Mouse (Mus musculus) CH12.LX (cell line): ENCODE data around the gene Myo15b. TPM values are rescaled to one million over a fixed set of nuclear protein-coding genes. Genes with fewer than 3 reads are reported as not detected.

Source experiments
- DNase-seq: peaks from one replicate; pipeline ENCODE4 v3.0.0-alpha.2; 2013; ENCODE audit errors: extremely low read depth
- H3K27ac ChIP-seq: 2 replicates; pipeline ENCODE4 v1.5.1; 2012; ENCODE audit warnings: low read depth, mild to moderate bottlenecking, control low read depth, moderate library complexity; ENCODE audit not compliant: insufficient read depth
- H3K27me3 ChIP-seq: replicated peaks from 2 replicates; pipeline ENCODE3; 2012; ENCODE audit warnings: inconsistent platforms
- H3K36me3 ChIP-seq, 2 experiments: replicated peaks in 1 of 2; 2 replicates each; pipeline versions ENCODE3 to v1.6.1; 2012; ENCODE audit warnings: inconsistent platforms in 1 of 2, low read length in 1 of 2, mild to moderate bottlenecking in 1 of 2, mixed read lengths in 1 of 2, moderate library complexity in 1 of 2; ENCODE audit not compliant: control insufficient read depth in 1 of 2, insufficient read depth in 1 of 2
- H3K4me1 ChIP-seq, 2 experiments: 2 replicates each; pipeline ENCODE4 v1.6.1; 2012; ENCODE audit warnings: inconsistent platforms in 1 of 2, moderate library complexity in 1 of 2; ENCODE audit not compliant: insufficient read depth in 2 of 2, control insufficient read depth in 1 of 2
- H3K4me2 ChIP-seq: 2 replicates; pipeline ENCODE4 v1.6.1; 2012; ENCODE audit warnings: low read depth, mild to moderate bottlenecking, control low read depth; ENCODE audit not compliant: poor library complexity, insufficient read depth, severe bottlenecking
- H3K4me3 ChIP-seq, 3 experiments: fragments of 150-350 bp in 1 of 3; sonication (generic) in 1 of 3; replicated peaks in 1 of 3; 2 replicates each; pipeline versions ENCODE3 to v1.5.1; 2011 to 2012; ENCODE audit warnings: low read depth in 2 of 3, low read length in 2 of 3, mild to moderate bottlenecking in 2 of 3, moderate library complexity in 2 of 3, control low read depth in 1 of 3, improper control_type of control experiment in 1 of 3, inconsistent platforms in 1 of 3, mixed read lengths in 1 of 3; ENCODE audit not compliant: poor library complexity in 1 of 3
- H3K79me2 ChIP-seq: replicated peaks from 2 replicates; pipeline ENCODE4 v1.6.1; 2012; ENCODE audit warnings: mild to moderate bottlenecking, moderate library complexity; ENCODE audit not compliant: control insufficient read depth, poor library complexity, insufficient read depth, severe bottlenecking; ENCODE audit errors: extremely low read depth
- H3K9ac ChIP-seq: 2 replicates; pipeline ENCODE4 v1.6.1; 2012; ENCODE audit warnings: low read depth, mild to moderate bottlenecking, control low read depth, moderate library complexity; ENCODE audit not compliant: insufficient read depth
- H3K9me3 ChIP-seq: replicated peaks from 2 replicates; pipeline ENCODE3; 2012; ENCODE audit warnings: low read length, inconsistent platforms, mixed read lengths
- CHD2 ChIP-seq: IDR thresholded peaks from 2 replicates; pipeline ENCODE4 v1.6.1; 2011; ENCODE audit warnings: low read length, improper control_type of control experiment
- CTCF ChIP-seq, 2 experiments: IDR thresholded peaks in 1 of 2; conservative IDR thresholded peaks in 1 of 2; 2 replicates each; pipeline ENCODE4 v1.5.1; 2011 to 2012; ENCODE audit warnings: low read depth in 2 of 2, low read length in 2 of 2, improper control_type of control experiment in 1 of 2, inconsistent platforms in 1 of 2, mild to moderate bottlenecking in 1 of 2, moderate library complexity in 1 of 2
- E2F4 ChIP-seq: IDR thresholded peaks from 2 replicates; pipeline ENCODE4 v1.6.1; 2011; ENCODE audit warnings: low read depth, low read length, improper control_type of control experiment; ENCODE audit not compliant: insufficient replicate concordance
- ETS1 ChIP-seq: conservative IDR thresholded peaks from 2 replicates; pipeline ENCODE4 v1.6.1; 2012; ENCODE audit warnings: low read depth, mild to moderate bottlenecking, inconsistent platforms, low read length, improper control_type of control experiment, moderate library complexity
- GABPA ChIP-seq: IDR thresholded peaks from 2 replicates; pipeline ENCODE4 v1.6.1; 2012; ENCODE audit warnings: low read depth, low read length, improper control_type of control experiment, inconsistent platforms; ENCODE audit not compliant: insufficient replicate concordance
- IRF4 ChIP-seq: IDR thresholded peaks from 2 replicates; pipeline ENCODE4 v1.6.1; 2014; ENCODE audit warnings: low read depth, mild to moderate bottlenecking, inconsistent platforms, low read length, improper control_type of control experiment
- JUN ChIP-seq: IDR thresholded peaks from 2 replicates; pipeline ENCODE4 v1.6.1; 2011; ENCODE audit warnings: low read depth, mild to moderate bottlenecking, low read length, improper control_type of control experiment, moderate library complexity; ENCODE audit not compliant: insufficient read depth
- KAT2A ChIP-seq: IDR thresholded peaks from 2 replicates; pipeline ENCODE4 v1.6.1; 2012; ENCODE audit warnings: low read length, improper control_type of control experiment, inconsistent platforms; ENCODE audit not compliant: insufficient replicate concordance
- MAFK ChIP-seq: IDR thresholded peaks from 2 replicates; pipeline ENCODE4 v1.6.1; 2011; ENCODE audit warnings: low read length, improper control_type of control experiment; ENCODE audit not compliant: insufficient replicate concordance
- MAX ChIP-seq: IDR thresholded peaks from 2 replicates; pipeline ENCODE4 v1.6.1; 2011; ENCODE audit warnings: low read length, improper control_type of control experiment
- MEF2A ChIP-seq: IDR thresholded peaks from 2 replicates; pipeline ENCODE4 v1.6.1; 2014; ENCODE audit warnings: low read depth, mild to moderate bottlenecking, inconsistent platforms, low read length, improper control_type of control experiment, borderline replicate concordance
- MYC ChIP-seq: IDR thresholded peaks from 2 replicates; pipeline ENCODE4 v1.6.1; 2011; ENCODE audit warnings: low read depth, mild to moderate bottlenecking, improper control_type of control experiment, low read length
- NELFE ChIP-seq: IDR thresholded peaks from 2 replicates; pipeline ENCODE4 v1.6.1; 2011; ENCODE audit warnings: low read depth, low read length, improper control_type of control experiment
- PAX5 ChIP-seq: IDR thresholded peaks from 2 replicates; pipeline ENCODE4 v1.6.1; 2012; ENCODE audit warnings: low read length, inconsistent platforms, mixed read lengths
- POLR2A ChIP-seq: IDR thresholded peaks from 2 replicates; pipeline ENCODE4 v1.6.1; 2011; ENCODE audit warnings: low read depth, mild to moderate bottlenecking, improper control_type of control experiment, low read length
- RAD21 ChIP-seq: IDR thresholded peaks from 2 replicates; pipeline ENCODE4 v1.6.1; 2011; ENCODE audit warnings: low read depth, mild to moderate bottlenecking, low read length, improper control_type of control experiment, moderate library complexity
- RCOR1 ChIP-seq: conservative IDR thresholded peaks from 2 replicates; pipeline ENCODE4 v1.6.1; 2012; ENCODE audit warnings: low read depth, mild to moderate bottlenecking, inconsistent platforms, low read length, improper control_type of control experiment
- SIN3A ChIP-seq: IDR thresholded peaks from 2 replicates; pipeline ENCODE4 v1.6.1; 2012; ENCODE audit warnings: low read length, improper control_type of control experiment, inconsistent platforms
- TCF12 ChIP-seq: IDR thresholded peaks from 2 replicates; pipeline ENCODE4 v1.6.1; 2014; ENCODE audit warnings: low read depth, mild to moderate bottlenecking, inconsistent platforms, low read length, improper control_type of control experiment
- USF1 ChIP-seq: IDR thresholded peaks from 2 replicates; pipeline ENCODE4 v1.6.1; 2014; ENCODE audit warnings: low read depth, mild to moderate bottlenecking, inconsistent platforms, low read length, improper control_type of control experiment
- USF2 ChIP-seq: conservative IDR thresholded peaks from 2 replicates; pipeline ENCODE4 v1.6.1; 2011; ENCODE audit warnings: low read depth, low read length, improper control_type of control experiment
- ZMIZ1 ChIP-seq: IDR thresholded peaks from 2 replicates; pipeline ENCODE4 v1.6.1; 2012; ENCODE audit warnings: low read depth, mild to moderate bottlenecking, inconsistent platforms, low read length, improper control_type of control experiment
- ZNF384 ChIP-seq: IDR thresholded peaks from 2 replicates; pipeline ENCODE4 v1.6.1; 2012; ENCODE audit warnings: low read depth, low read length, improper control_type of control experiment, inconsistent platforms
- dilution Hi-C: fragments of 300-500 bp; cut with MboI; formaldehyde crosslinking; loops from 2 replicates; pipeline ENCODE4 v1.14.3; 2020; ENCODE audit warnings: low sequenced_read_pairs; ENCODE audit not compliant: extremely low pct_unique_long_range_greater_than_20kb, extremely low pct_ligation_motif_present
- in situ Hi-C: fragments of 300-500 bp; cut with MboI; formaldehyde crosslinking; loops from 3 replicates; pipeline ENCODE4 v1.14.3; 2019; ENCODE audit warnings: low sequenced_read_pairs, low pct_ligation_motif_present, low pct_unique_long_range_greater_than_20kb, mixed read lengths
- polyA plus RNA-seq: library from polyadenylated mRNA; unstranded; fragments of >175 nt; gene quantifications from 2 replicates; pipeline ENCODE4 v1.2.1, GENCODE M21; 2012; ENCODE audit warnings: low read depth; ENCODE audit not compliant: insufficient read length
- total RNA-seq, 2 experiments: library from RNA; depleted of rRNA; stranded (reverse); fragments of 300-350 nt in 1 of 2; fragments of >200 nt in 1 of 2; gene quantifications; 2 replicates each; pipeline ENCODE4 v1.2.3; 2012 to 2014

Myo15b gene
- total and polyA plus RNA-seq, 3 experiments: 0.21 to 0.43 TPM; not detected in 1

DNA sequence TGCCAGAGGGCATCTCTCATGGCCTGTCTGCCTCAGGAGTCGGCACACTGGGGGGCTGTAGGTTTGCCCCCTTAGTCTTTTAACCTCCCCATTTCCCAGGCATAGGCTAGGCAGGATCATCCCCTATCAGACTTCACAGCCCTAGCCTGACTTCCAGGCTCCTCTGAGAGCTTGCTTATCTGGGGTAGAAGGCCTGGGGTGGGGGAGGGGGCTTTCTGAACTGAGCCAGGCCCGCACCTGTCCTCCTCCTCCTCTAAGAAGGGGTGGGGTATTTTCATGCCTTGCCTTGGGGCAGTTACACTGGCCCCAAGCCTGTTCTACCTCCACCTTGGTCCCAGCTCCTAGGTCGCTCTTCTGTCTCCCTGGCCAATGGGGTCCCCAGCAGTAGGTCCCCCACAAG is 26.7 kb upstream of the Myo15b start:
- Histone ChIP-seq H3K4me3 (no peak overlapping the region), H3K4me2 (no peak overlapping the region), H3K9ac (no peak overlapping the region)
- DNase-seq: no peak
- TF ChIP-seq ZMIZ1 (no peak), RAD21 (no peak), ZNF384 (no peak), ETS1 (no peak), CHD2 (no peak), POLR2A (no peak), NELFE (no peak), KAT2A (no peak), TCF12 (no peak), CTCF (conservative IDR thresholded peaks at IDR 0.05 in 1 of 2, IDR thresholded peaks at IDR 0.05 in 1 of 2; ENCODE audit: low read depth in 2 of 2, low read length in 2 of 2) (no peak)
- TF ChIP-seq, all 38 proteins: peak for 0
- Histone ChIP-seq H3K27ac (no peak overlapping the region), H3K9me3 (no peaks in the 10 kb centered on the region), H3K79me2 (no peaks in the 10 kb centered on the region), H3K36me3 (peaks cover 0 to 18% of the 10 kb centered on the region in 2 experiments), H3K4me1 (peaks cover 0 to 4% of the 10 kb centered on the region in 2 experiments; a peak in 2 of 4 replicates), H3K27me3 (no peaks in the 10 kb centered on the region)
- in situ Hi-C loops: no loop called here
- dilution Hi-C loops: no loop called here

DNA sequence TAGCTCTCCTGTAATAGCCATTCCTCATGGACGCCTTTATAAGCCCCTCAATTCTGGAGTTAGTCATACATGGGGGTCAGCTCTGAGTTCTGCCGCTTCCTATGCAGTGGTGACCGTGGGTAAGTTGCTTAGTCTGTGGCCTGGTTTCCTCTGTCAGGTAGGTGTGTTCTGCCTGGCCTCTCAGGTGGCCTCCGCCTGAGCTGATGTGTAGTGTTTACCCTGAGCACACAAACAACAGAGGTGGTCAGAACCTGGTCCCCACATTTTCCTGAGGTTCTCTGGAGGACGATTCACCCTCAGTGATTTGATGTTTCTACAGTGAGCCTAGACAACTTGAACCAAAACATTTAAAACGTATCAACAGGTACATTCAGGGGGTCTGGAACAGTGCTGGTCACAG is 26.1 kb upstream of the Myo15b start:
- Histone ChIP-seq H3K4me1 (no peaks in the 10 kb centered on the region), H3K9me3 (no peaks in the 10 kb centered on the region), H3K9ac (no peak overlapping the region), H3K27ac (no peak overlapping the region), H3K4me2 (no peak overlapping the region), H3K27me3 (no peaks in the 10 kb centered on the region), H3K79me2 (no peaks in the 10 kb centered on the region), H3K4me3 (no peak overlapping the region), H3K36me3 (peaks cover 0 to 18% of the 10 kb centered on the region in 2 experiments)
- dilution Hi-C loops: no loop called here
- in situ Hi-C loops: no loop called here
- DNase-seq: no peak
- no peak for TF ChIP-seq SIN3A
- TF ChIP-seq IRF4: no peak
- TF ChIP-seq NELFE: no peak
- TF ChIP-seq RAD21: no peak
- TF ChIP-seq USF1: no peak
- TF ChIP-seq MAFK: no peak
- no peak for TF ChIP-seq MAX
- no peak for TF ChIP-seq MEF2A

DNA sequence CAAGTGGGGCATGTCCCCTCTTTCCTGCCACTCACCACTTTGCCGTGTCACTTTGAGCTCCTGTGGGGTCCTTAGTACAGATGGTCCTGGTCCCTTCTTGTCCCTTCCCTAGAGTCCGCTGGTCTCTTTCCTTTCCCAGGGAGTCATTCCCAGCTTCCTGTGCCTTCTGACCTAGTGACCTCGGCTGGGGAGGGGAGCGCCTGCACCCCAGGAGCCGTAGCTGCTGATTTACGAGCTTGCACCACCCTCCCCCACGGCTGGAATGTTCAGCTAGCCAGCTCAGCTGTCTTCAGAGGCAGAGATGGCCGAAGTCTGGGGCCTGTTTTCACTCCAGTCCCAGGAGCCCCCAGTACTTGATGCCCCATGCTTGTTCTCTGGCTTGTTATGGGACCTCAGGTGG is 25.7 kb upstream of the Myo15b start:
- dilution Hi-C loops: no loop called here
- peaks cover 0 to 20% of the 10 kb centered on the region in 2 experiments for H3K36me3 ChIP-seq
- H3K4me3 ChIP-seq: no peak overlapping the region
- H3K4me1 ChIP-seq: no peaks in the 10 kb centered on the region
- in situ Hi-C loops: no loop called here
- no peak overlapping the region for H3K4me2 ChIP-seq
- no peaks in the 10 kb centered on the region for H3K79me2 ChIP-seq
- no peak for DNase-seq
- H3K27me3 ChIP-seq: no peaks in the 10 kb centered on the region
- H3K9me3 ChIP-seq: no peaks in the 10 kb centered on the region
- TF ChIP-seq RCOR1: no peak
- TF ChIP-seq GABPA: no peak
- no peak for TF ChIP-seq MYC
- no peak for TF ChIP-seq MAFK
- no peak for TF ChIP-seq USF2
- no peak for TF ChIP-seq ETS1
- TF ChIP-seq PAX5: no peak
- TF ChIP-seq E2F4: no peak
- no peak for TF ChIP-seq JUN
- no peak for TF ChIP-seq TCF12
- no peak for TF ChIP-seq CTCF (conservative IDR thresholded peaks at IDR 0.05 in 1 of 2, IDR thresholded peaks at IDR 0.05 in 1 of 2; ENCODE audit: low read depth in 2 of 2, low read length in 2 of 2)
- TF ChIP-seq, all 38 proteins: peak for 0
- H3K9ac ChIP-seq: no peak overlapping the region
- H3K27ac ChIP-seq: no peak overlapping the region
